Mouse (Mus musculus) neural tube, embryonic 10.5 days (tissue): ENCODE measurements around the gene Gbe1.

ENCODE experiments used
- DNase-seq: peaks from one replicate; pipeline ENCODE4 v3.0.0-alpha.2; 2017; ENCODE audit warnings: low spot score; ENCODE audit errors: extremely low spot score

Gbe1 gene

DNA sequence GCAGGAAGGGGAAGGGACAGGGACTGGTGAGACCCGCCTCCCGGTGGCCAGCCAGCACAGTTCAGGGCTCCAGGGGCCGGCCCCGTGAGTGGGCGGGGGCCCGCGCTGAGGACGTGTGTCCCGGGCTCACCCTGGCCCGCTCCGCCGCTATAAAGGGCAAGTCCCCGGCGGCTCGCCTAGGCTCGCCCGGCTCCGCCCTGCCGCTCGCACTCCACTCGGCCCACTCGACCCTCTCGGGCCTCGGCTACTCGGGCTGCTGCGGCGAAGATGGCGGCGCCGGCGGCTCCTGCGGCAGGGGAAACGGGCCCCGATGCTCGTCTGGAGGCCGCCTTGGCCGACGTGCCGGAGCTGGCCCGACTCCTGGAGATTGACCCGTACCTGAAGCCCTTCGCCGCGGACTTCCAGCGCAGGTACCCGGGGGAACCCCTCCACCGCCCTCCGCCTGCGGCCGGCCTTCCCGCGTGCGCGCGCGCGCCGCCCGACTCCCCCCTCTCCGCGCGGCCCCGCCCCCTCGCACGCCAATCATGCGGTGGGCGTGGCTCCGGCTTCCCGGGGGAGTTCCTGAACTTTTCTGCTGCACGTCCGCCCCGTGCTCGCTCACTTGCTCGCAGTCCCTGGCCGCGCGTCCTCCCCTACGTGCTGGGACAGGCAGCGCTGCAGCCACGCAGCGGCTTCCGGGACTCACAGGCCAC lies at the start of gene Gbe1:
Gene Gbe1, plus strand, starts transcription at position 64 of the 692 bp plus-strand sequence.
- peak; percentile 92 for DNase-seq

DNA sequence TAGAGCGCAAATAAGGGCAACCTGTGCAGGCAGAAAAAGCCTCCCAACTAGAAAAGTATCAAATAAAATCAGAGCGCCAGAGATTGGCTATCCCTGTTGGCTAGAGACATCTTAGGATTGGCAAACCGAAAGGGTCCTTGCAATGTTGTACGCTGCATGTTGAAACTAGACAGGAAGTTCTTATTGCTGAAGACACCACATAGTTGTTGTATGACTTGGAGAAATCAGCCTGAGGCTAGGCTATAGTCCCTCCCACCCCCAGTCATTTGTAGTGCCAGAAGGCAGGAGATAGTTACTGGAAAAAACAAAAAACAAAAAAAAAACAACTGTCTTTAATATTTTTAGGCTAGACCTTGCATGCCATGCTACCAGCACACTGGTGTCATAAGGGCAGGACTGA lies 3.1 kb upstream of the Gbe1 start:
- DNase-seq = no peak

DNA sequence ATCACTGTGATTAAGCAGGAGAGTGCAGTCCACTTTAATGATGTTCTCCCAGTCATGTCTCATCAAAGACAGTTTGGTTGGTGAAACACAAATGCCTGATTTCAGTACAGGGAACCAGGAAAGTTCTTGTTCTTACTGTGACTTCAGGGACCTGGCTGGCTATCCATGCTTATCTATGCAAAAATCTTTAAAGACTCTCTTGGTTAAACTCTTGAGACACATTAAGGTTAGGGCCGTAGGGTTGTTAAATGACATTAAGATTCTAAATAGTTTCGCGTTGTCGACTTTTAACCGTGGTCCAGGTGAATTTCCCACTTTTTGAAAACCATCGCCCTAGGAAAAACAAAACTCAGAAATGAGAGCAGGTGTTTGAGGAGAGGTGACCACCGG lies 258 bp upstream of the Gbe1 start:
- DNase-seq = no peak

DNA sequence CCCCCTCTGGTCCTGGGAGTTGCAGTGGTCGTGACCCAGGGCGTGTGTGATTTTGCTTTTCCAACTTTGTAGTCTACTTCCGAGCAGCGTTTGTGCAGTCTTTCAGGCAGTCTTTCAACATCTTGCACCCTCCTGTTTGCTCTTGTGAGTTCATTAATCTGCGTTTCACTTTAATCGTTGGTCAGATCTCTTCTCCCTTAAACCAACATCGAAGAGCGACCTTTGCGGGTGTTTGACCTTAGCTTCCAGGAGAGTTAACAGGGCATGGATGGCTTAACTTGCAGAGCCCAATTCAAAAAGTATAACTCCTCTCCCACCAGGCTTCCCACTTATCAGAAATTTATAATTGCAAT lies 805 bp downstream of the Gbe1 start:
- DNase-seq = no peak

DNA sequence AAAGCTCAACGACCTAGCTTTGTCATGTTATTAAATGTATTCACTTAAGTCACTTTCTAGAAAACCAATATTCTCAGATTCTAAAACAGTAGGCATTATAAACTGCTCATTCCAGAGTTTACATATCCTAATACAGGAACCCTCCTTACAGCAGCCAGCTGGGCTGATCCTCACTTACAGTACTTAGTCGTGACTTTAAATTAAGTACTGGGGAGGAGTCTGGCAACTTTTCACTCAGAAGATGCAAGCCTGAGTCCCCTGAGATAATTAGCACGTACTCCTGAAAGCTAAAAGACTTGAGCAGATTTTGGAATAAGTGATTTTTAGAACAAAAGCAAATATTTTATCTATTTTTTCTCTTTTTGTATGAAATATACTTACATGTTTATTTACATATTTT lies 1.5 kb downstream of the Gbe1 start:
- no peak for DNase-seq

DNA sequence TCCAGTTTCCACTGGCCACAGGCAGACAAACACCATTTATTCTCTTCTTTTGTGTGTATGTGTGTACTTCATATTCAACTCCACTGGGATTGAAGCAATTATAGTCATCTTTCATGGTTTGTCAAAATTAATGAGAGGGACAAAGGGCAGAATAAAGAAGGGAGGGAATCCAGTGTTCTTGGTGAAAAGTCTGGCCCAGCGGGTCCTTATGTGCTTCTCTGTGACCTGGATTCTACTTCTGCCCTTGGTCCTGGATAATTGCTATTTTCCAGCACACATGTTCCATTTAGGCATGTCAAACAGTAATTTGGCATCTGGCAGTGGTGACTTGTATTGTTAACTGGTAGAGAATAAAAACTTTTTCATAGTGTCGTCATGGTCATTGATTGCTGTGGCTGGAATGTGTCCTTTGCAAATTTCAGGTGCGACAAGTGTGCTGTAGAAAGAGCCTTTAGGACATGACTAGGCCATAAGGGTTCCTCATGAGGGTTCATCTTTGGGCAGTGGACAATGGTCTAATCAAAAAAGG lies 2.2 kb downstream of the Gbe1 start:
- DNase-seq = no peak

DNA sequence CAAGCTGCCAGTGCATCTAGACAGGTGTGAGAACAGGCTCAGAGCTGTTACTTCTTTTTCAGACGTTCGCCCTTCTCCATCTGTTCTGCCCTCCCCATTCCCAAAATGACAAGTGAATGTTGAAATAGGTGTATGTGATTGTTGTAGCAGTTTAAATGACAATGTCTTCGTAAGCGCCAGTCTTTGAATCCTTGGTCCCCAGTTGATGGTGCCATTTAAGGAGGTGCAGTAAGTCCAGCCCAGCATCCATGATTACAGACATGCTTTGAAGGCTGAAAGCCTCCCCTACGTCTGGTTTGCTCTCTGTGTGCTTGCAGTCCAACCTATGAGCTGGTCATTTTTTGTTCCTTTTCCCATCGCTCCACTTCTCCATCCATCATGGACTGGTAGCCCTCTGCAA lies 5.6 kb downstream of the Gbe1 start:
- DNase-seq = no peak

DNA sequence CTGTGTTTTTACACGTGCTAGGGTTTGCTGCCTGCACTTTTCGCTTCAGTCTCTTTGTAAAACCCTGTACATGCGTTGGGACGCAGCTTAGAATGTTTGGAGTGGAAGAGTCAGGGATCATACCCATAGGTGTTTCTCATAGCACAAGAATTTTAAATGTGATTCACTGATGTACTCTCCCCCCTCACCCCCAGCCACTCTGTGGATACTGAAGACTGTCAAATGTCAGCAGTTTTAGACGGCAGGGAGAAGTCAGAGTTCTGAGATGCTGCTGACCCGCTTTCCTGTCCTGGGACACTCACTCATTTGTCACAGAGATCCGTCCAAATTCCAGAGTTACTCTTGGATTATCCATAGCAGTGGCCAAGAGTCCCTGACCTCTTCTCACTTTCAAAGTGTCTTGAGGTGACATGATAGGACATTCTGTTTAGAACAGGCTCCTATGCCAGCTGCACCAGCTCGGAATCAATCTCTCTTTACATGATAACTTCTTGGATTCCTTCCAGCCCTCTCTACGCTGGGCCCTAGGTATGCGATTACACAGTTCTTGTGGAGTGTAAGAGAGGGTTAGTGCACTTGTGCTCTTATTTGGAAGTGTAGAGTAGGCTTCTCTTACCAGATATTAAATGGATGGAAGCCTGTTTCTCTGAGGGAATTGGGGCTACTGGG lies 7.0 kb downstream of the Gbe1 start:
- DNase-seq = no peak

DNA sequence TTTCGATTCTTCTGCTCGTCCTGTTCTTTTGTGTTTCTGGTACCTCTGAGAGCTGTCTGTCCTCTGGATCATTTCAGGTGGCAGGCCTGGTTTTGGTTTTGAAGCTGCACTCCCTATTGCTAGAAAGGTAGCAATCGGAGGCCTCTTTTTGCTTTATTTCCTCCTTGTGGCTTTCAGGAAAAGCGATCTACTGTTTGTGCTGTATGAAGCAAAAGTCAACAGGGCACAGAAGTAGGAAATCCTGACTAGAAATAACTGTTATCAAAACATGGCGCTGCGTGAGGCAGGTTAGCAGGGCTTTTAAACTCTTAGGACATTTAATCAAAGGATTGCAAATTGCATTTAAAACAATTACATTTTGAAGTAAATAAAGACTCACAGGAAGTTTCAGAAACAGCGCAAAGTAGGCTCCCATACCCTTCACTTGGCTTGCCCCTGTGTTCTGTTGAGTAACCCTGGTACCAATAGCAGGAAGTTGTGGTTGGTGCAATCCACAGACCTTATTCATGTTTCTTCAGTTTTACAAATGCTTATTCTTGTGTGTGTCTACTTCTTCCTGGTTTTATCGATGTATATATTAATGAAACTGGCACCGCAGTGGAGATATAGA lies 12.7 kb downstream of the Gbe1 start:
- no peak for DNase-seq

DNA sequence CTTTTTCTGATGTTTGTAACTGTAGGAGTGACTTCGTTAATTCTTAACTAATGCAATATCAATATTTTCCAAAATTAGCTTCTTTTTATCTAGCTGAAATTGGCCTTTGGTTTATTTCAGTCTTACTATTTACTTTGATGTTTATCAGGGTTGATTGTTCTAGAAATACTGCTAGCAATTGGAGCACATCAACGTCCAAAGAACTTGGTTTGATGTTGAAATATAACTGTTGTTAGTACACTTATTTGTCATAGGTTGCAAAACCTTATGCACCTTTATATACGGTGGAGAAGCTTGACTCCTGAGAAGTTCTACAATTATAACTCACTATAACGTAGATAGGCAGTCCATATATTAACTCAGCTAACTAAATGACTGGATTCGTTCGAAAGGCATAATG lies 14.8 kb downstream of the Gbe1 start:
- DNase-seq = no peak

DNA sequence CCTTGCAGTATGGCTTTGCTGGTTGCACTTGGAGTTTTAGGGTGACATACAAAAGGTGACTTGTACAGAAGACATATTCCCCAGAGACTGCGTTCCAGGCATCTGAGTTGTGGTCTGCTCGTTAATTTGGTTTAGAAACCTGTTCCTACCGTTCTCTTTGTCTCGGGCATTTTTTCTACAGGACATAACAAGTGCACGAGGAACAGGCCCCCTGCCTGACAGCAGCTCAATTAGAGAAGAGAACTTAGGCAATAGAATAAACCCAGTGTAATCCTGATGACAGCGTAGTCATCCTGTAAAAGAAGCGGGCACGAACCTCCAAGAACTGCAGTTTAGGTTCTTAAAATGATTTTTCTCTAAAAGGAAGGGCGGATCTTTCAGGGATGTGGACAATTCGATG lies 15.3 kb downstream of the Gbe1 start:
- no peak for DNase-seq

DNA sequence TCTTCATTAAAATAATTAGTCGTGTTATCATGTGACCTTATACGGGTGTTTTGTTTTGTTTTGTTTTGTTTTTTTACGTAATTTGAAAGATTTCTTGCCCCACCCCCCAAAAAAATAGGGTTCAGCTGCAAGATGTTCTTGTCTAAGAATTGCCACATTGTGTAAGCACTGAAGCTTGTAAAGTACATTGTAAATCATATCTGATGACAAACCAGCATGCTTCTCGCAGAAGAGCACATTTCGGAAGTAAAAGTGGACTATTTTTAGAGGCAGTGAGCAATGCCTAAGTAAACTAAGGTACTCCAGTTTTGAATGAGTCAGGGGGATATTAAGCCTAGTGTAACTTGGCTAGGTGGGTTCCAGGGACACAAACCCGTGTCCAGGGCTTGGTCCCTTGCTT lies 15.7 kb downstream of the Gbe1 start:
- DNase-seq = no peak

DNA sequence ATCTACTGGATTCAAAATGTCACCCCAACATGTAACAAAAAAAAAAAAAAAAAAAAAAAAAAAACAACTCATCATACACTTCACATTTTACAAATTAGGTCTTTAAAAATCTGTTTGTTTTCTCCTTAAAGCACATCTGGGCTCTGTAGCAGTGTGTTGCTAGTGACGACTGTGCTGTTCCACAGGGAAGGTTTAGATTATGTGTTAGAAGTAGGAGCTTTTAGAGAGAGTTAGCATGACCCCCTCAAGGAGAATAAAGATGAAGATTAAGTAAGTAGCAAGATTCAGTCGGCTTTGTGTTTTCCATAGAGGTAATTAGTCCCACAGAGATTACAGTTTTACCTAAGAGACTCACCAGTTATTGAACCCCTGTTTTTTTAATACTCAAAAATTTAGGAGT lies 16.3 kb downstream of the Gbe1 start:
- DNase-seq = no peak

DNA sequence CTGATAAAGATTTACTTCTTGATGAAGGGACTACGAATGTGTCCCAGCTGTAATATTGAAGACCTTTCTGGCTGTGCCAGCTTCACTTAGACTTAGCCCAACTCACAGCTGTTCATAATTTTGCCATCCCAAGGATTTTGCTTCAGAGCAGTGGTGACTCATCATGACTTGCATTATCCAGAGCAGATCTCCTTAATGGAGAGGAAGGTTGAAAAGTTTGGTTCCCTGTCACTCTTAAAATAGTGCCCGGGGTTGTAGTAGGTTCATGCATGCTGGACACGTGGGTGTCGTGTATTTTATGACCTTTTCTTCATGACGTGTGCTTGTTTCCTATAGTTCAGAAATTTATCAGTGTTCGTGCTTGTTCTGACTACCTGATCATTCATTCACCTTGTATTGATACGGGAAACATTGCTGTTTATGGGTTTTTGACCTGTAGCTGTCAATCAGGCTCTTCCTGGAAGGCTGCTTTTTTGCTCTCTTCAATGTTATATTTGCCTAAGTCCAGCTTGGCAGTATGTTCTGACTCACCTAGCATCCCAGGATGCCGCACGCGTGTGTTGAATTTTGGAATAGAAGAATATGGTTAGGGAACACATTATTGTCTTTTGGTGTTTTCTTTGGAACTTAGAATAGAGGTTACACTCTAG lies 17.0 kb downstream of the Gbe1 start:
- DNase-seq = no peak

DNA sequence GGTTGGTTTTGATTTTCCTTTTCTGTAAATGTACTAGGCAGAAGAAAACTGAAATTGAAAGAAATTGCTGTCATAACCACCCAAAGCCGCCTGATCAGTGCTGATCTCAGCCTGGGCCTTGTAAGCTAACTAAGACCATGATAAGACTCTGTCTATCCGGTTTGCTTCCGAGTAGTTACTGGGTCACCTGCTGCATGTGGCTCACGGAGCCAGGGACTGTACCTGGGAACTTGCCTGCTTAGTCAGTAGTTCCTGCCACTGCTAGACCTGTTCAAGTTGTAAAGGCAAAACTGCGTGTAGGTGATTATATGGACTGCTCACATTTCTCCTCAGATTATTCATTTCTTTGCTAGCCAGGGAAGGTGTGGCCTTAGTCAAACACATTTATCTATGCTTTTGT lies 21.1 kb downstream of the Gbe1 start:
- DNase-seq = no peak

DNA sequence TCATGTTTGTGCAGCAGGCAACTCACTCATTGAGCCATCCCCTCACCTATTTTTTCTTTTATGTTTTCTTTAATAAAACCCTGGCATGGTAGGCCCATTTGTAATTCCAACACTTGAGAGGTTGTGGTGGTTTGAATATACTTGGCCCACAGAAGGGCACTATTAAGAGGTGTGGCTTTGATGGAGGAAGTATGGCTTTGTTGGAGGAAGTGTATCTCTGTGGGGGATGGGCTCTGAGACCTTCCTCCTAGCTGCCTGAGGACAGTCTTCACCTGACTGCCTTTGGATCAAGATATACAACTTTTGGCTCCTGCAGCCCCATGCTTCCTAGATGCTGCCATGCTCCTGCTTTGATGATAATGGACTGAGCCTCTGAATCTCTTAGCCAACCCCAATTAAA lies 21.7 kb downstream of the Gbe1 start:
- DNase-seq = no peak

DNA sequence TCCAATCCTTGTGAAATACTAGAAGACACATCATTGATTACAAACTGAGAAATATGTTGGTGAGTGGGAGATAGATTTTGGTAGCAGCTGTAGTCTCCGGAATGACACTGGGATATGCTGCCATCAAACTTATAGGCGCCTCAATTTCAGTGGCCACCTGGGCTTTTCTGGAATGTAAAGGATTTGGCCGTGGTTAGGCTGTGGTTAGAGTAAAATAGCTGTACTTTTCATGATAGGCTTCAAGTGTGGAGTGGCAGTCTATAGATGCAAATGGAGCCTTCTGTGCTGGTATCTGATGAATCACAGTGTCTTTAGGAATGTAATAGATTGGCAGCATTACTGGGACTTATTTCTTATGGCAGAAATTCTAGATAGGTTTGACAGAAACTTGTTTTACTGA lies 23.9 kb downstream of the Gbe1 start:
- no peak for DNase-seq

DNA sequence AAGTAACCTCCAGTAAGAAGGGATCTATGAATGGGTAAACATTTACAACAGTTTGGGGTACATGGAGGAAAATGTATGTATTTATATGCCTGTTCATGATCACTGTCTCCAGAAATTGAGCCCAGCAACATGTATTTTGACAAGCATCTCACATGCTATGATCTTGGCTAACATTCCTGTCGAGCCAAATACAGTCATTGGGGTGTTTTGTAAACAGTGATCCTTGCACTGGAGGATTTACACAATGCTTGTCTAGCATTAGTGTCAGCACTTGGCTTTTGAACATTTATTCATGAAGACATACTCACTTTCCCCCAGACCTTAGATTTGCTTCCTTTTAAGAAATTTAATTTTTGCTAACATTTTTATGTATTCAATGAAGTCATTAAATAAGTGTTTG lies 30.7 kb downstream of the Gbe1 start:
- DNase-seq = no peak

DNA sequence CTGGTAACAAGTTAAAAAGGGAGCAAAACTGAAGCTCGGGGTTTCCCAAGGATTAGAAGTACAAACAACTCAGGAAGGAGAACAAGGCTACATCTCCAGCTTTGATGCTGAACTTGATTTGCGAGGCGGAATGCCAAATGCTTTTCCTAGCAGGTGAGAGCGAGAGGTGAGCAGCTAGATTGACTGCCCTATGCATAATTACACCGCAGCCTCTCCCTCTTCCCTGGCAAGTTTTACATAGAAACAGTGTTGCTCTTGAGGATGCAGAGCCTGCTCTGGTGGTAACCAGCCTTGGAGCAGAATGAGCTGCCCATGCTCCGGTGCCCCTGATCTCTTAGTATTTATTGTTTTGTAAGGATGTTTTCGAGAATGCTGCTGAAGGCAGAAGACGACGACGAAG lies 31.9 kb downstream of the Gbe1 start:
- DNase-seq = no peak

DNA sequence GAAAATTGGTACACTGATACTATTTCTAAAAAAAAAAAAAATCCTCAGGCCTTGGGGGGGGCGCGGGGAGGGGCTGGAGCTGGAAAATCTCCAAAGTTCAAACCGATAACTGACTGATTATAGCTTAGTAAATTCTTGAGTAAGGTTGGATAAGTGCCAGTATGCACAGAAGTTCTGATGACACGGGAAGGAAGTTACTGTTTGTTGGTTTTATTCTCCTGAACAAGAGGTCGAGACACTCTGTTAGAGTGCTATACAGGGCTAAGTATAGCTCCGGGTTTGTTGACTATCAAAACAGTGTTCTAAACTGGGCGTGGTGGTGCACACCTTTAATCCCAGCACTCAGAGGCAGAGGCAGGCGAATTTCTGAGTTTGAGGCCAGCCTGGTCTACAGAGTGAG lies 36.3 kb downstream of the Gbe1 start:
- no peak for DNase-seq

DNA sequence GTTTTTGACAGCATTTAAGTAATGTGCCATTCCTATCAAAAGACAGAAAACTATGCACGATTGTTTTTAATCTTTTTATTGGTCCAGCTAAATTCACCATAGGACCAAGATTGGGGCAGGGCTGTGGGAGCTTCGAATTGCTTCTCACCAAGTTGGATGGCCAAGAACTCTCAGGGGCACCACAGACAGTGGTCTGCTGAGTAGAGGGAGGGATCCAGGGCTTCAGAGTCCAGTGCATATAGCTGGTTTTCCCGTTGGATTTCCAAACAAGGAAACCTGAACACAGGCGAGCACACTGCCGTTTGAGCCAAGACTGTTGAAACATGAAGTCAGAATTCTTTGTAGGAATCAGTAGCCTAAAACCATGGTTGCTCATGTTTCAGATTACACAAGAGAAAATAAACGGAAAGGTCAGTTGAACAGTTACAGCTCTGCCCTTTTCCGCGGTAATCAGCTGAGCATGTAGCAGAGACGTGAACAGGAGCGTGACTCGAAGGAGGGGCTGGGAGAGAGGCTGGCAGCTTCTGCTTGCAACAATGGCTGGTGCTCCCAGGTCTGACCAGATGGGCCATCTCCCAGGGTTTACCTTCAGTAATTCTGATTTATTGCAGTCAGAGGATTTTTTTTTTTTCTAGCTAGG lies 38.0 kb downstream of the Gbe1 start:
- DNase-seq = peak; percentile 26

DNA sequence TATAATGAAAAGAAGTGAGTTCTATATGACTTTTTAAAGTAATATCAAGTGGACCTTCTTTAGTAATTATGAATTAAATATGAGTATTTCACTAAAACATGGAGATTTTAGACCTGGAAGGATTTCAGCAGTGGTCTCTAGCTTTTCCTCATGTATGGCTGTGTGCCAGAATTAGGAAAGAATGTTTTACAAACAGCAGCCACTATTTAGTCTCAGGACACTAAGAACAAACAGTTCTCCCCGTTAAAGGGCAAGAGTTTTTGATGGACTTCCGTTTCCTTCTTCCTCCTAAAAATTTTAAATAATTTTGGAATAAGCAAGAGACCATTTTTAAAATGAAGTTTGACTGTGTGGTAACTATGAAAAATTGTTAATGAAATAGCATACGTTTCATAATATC lies 38.8 kb downstream of the Gbe1 start:
- DNase-seq = no peak
